Mouse (Mus musculus): ENCODE measurements around the gene Nudt22. TPM values are rescaled to one million over a fixed set of nuclear protein-coding genes. Genes with fewer than 3 reads are reported as not detected.

The Nudt22 gene
- total RNA-seq, 2 experiments from 2014 or later = 13.5 to 14.9 TPM

- DNase-seq (ENCODE audit: extremely low spot score in 1 of 2, low spot score in 1 of 2) = no peak
Observed at GRCm38 (mm10) chr19:6979001-6979479, 16.9 kb downstream of the Nudt22 start.

GRCm38 (mm10) chr19:6978639-6978974 lies 17.3 kb downstream of the Nudt22 start:
- DNase-seq (ENCODE audit: extremely low spot score in 1 of 2, low spot score in 1 of 2) = no peak

- DNase-seq (ENCODE audit: extremely low spot score in 1 of 2, low spot score in 1 of 2) = no peak
Observed at GRCm38 (mm10) chr19:6977759-6978638, 17.9 kb downstream of the Nudt22 start.

GRCm38 (mm10) chr19:6975537-6976521 lies 20.1 kb downstream of the Nudt22 start, which contains the start of gene Plcb3:
Gene Plcb3, minus strand, starts transcription at chr19:6976470.
- DNase-seq (ENCODE audit: extremely low spot score in 1 of 2, low spot score in 1 of 2) = peak in 1 of 2 experiments; percentile 41

- peak; percentile 56 to 72 for DNase-seq (ENCODE audit: extremely low spot score in 1 of 2, low spot score in 1 of 2)
Observed at GRCm38 (mm10) chr19:6974211-6975205, 21.4 kb downstream of the Nudt22 start, which contains the start of gene Ppp1r14b. Gene Ppp1r14b, plus strand, starts transcription at chr19:6974968.

- DNase-seq (ENCODE audit: extremely low spot score in 1 of 2, low spot score in 1 of 2) = no peak
Observed at GRCm38 (mm10) chr19:6973581-6974190, 22.2 kb downstream of the Nudt22 start.

- no peak for DNase-seq (ENCODE audit: extremely low spot score in 1 of 2, low spot score in 1 of 2)
Observed at GRCm38 (mm10) chr19:6972247-6972917, 23.5 kb downstream of the Nudt22 start.

GRCm38 (mm10) chr19:6971644-6972043 lies 24.3 kb downstream of the Nudt22 start:
- DNase-seq (ENCODE audit: extremely low spot score in 1 of 2, low spot score in 1 of 2) = no peak

- no peak for DNase-seq (ENCODE audit: extremely low spot score in 1 of 2, low spot score in 1 of 2)
Observed at GRCm38 (mm10) chr19:6970460-6971085, 25.3 kb downstream of the Nudt22 start.

- peak in 1 of 2 experiments; percentile 56 for DNase-seq (ENCODE audit: extremely low spot score in 1 of 2, low spot score in 1 of 2)
Observed at GRCm38 (mm10) chr19:6969665-6970381, 26.1 kb downstream of the Nudt22 start.

GRCm38 (mm10) chr19:6969291-6969664 lies 26.6 kb downstream of the Nudt22 start:
- no peak for DNase-seq (ENCODE audit: extremely low spot score in 1 of 2, low spot score in 1 of 2)

- no peak for DNase-seq (ENCODE audit: extremely low spot score in 1 of 2, low spot score in 1 of 2)
Observed at GRCm38 (mm10) chr19:6968491-6969271, 27.2 kb downstream of the Nudt22 start.

- DNase-seq (ENCODE audit: extremely low spot score in 1 of 2, low spot score in 1 of 2) = no peak
Observed at GRCm38 (mm10) chr19:6956461-6956860, 39.5 kb downstream of the Nudt22 start.

- no peak for DNase-seq (ENCODE audit: extremely low spot score in 1 of 2, low spot score in 1 of 2)
Observed at GRCm38 (mm10) chr19:6955424-6955823, 40.5 kb downstream of the Nudt22 start.

- DNase-seq (ENCODE audit: extremely low spot score in 1 of 2, low spot score in 1 of 2) = no peak
Observed at GRCm38 (mm10) chr19:6954046-6954445, 41.9 kb downstream of the Nudt22 start.

- DNase-seq (ENCODE audit: extremely low spot score in 1 of 2, low spot score in 1 of 2) = no peak
Observed at GRCm38 (mm10) chr19:6952712-6953037, 43.2 kb downstream of the Nudt22 start.

All from layer of hippocampus, postnatal 25 days (tissue).